Mouse (Mus musculus) ES-E14 (cell line): ENCODE results near the gene Abcc1. TPM values are rescaled to one million over a fixed set of nuclear protein-coding genes. Genes with fewer than 3 reads are reported as not detected.

ENCODE experiments used
- DNase-seq: peaks from one replicate; pipeline ENCODE4 v3.0.0-alpha.2; 2013; ENCODE audit warnings: low read depth, low spot score
- H3K27ac ChIP-seq: 2 replicates; pipeline ENCODE4 v1.5.1; 2012; ENCODE audit warnings: low read depth, mild to moderate bottlenecking, low read length, moderate library complexity, mixed read lengths; ENCODE audit not compliant: poor library complexity, insufficient read depth, severe bottlenecking
- H3K36me3 ChIP-seq: 2 replicates; pipeline ENCODE4 v1.6.1; 2012; ENCODE audit warnings: mild to moderate bottlenecking, low read length, moderate library complexity, mixed read lengths; ENCODE audit not compliant: control insufficient read depth, poor library complexity, insufficient read depth, severe bottlenecking
- H3K4me1 ChIP-seq, 2 experiments: fragments of 150-350 bp in 1 of 2; sonication (generic) in 1 of 2; 2 replicates each; pipeline ENCODE4 v1.6.1; 2012; ENCODE audit warnings: low read length in 2 of 2, mild to moderate bottlenecking in 1 of 2, mixed read lengths in 1 of 2; ENCODE audit not compliant: control insufficient read depth in 2 of 2, insufficient read depth in 2 of 2, poor library complexity in 1 of 2
- H3K4me3 ChIP-seq, 2 experiments: fragments of 150-350 bp in 1 of 2; sonication (generic) in 1 of 2; 2 replicates each; pipeline ENCODE4 v1.5.1; 2012; ENCODE audit warnings: low read length in 2 of 2, low read depth in 1 of 2, mild to moderate bottlenecking in 1 of 2, mixed read lengths in 1 of 2; ENCODE audit not compliant: insufficient read depth in 1 of 2, poor library complexity in 1 of 2, severe bottlenecking in 1 of 2
- H3K9ac ChIP-seq: 2 replicates; pipeline ENCODE4 v1.6.1; 2012; ENCODE audit warnings: low read depth, mild to moderate bottlenecking, low read length, mixed read lengths; ENCODE audit not compliant: poor library complexity, insufficient read depth, severe bottlenecking
- H3K9me3 ChIP-seq: fragments of 150-350 bp; sonication (generic); 2 replicates; pipeline ENCODE4 v1.6.1; 2012; ENCODE audit warnings: low read depth, mild to moderate bottlenecking, low read length; ENCODE audit not compliant: control insufficient read depth, insufficient read depth
- CHD2 ChIP-seq: IDR thresholded peaks from 2 replicates; pipeline ENCODE4 v1.6.1; 2014; ENCODE audit warnings: mild to moderate bottlenecking, low read depth, low read length, inconsistent platforms
- HCFC1 ChIP-seq: IDR thresholded peaks from 2 replicates; pipeline ENCODE4 v1.6.1; 2012; ENCODE audit warnings: low read length, inconsistent platforms, borderline replicate concordance; ENCODE audit not compliant: insufficient read depth
- MAFK ChIP-seq: IDR thresholded peaks from 2 replicates; pipeline ENCODE4 v1.6.1; 2014; ENCODE audit warnings: mild to moderate bottlenecking, low read depth, low read length, inconsistent platforms; ENCODE audit not compliant: insufficient read depth
- ZC3H11A ChIP-seq: IDR thresholded peaks from 2 replicates; pipeline ENCODE4 v1.6.1; 2012; ENCODE audit warnings: low read depth, mild to moderate bottlenecking, inconsistent platforms, low read length, borderline replicate concordance
- ZNF384 ChIP-seq: IDR thresholded peaks from 2 replicates; pipeline ENCODE4 v1.6.1; 2012; ENCODE audit warnings: low read depth, low read length, inconsistent platforms
- in situ Hi-C, 2 experiments: fragments of 600-800 bp; cut with MboI; formaldehyde crosslinking; loops; one replicate each; pipeline ENCODE4 v1.15.1; 2025; ENCODE audit warnings: low sequenced_read_pairs in 2 of 2, inconsistent platforms in 1 of 2; ENCODE audit not compliant: unreplicated experiment in 2 of 2
- total RNA-seq: library from RNA; depleted of rRNA; stranded (reverse); fragments of 300-350 nt; gene quantifications from 2 replicates; pipeline ENCODE4 v1.2.3, GENCODE M21; 2012

The Abcc1 gene
- total RNA-seq, 1 experiment = 46.7 TPM

GRCm38 (mm10) chr16:14372382-14372781, 11.0 kb downstream of the Abcc1 start:
- DNase-seq = no peak
- Histone ChIP-seq H3K4me3 (no peak overlapping the region), H3K4me1 (peaks cover 10 to 21% of the 10 kb centered on the region in 2 experiments; a peak in 2 of 4 replicates), H3K27ac (no peak overlapping the region), H3K9ac (no peak overlapping the region), H3K36me3 (no peaks in the 10 kb centered on the region), H3K9me3 (no peaks in the 10 kb centered on the region)
- in situ Hi-C loops = no loop called here
- no peak for TF ChIP-seq MAFK
- no peak for TF ChIP-seq ZC3H11A
- no peak for TF ChIP-seq ZNF384
- TF ChIP-seq CHD2 = no peak
- no peak for TF ChIP-seq HCFC1

- no peak for TF ChIP-seq MAFK
- TF ChIP-seq ZC3H11A = no peak
- TF ChIP-seq CHD2 = no peak
- TF ChIP-seq ZNF384 = no peak
- TF ChIP-seq HCFC1 = no peak
- no peak overlapping the region for H3K27ac ChIP-seq
- no peaks in the 10 kb centered on the region for H3K9me3 ChIP-seq
- DNase-seq = no peak
- no peak overlapping the region for H3K9ac ChIP-seq
- no peak overlapping the region for H3K4me3 ChIP-seq
- H3K36me3 ChIP-seq = no peaks in the 10 kb centered on the region
- H3K4me1 ChIP-seq = peaks cover 10 to 21% of the 10 kb centered on the region in 2 experiments; a peak in 2 of 4 replicates
- in situ Hi-C loops = no loop called here
These were observed 11.5 kb downstream of the Abcc1 start for GRCm38 (mm10) chr16:14372817-14373301.

GRCm38 (mm10) chr16:14375942-14376341, 14.6 kb downstream of the Abcc1 start:
- Histone ChIP-seq H3K36me3 (no peaks in the 10 kb centered on the region), H3K4me3 (no peak overlapping the region), H3K27ac (no peak overlapping the region), H3K4me1 (peaks cover 6 to 23% of the 10 kb centered on the region in 2 experiments; a peak in 3 of 4 replicates), H3K9ac (no peak overlapping the region), H3K9me3 (no peaks in the 10 kb centered on the region)
- TF ChIP-seq CHD2 (no peak), HCFC1 (no peak), MAFK (no peak), ZC3H11A (no peak), ZNF384 (no peak)
- in situ Hi-C loops = no loop called here
- no peak for DNase-seq

- peaks cover 6 to 20% of the 10 kb centered on the region in 2 experiments; a peak in 3 of 4 replicates for H3K4me1 ChIP-seq
- no peaks in the 10 kb centered on the region for H3K36me3 ChIP-seq
- H3K9me3 ChIP-seq = no peaks in the 10 kb centered on the region
- H3K9ac ChIP-seq = no peak overlapping the region
- H3K27ac ChIP-seq = no peak overlapping the region
- no peak for TF ChIP-seq MAFK
- TF ChIP-seq ZC3H11A = no peak
- no peak for TF ChIP-seq ZNF384
- no peak for TF ChIP-seq HCFC1
- TF ChIP-seq CHD2 = no peak
- H3K4me3 ChIP-seq = no peak overlapping the region
- in situ Hi-C loops = no loop called here
- no peak for DNase-seq
These were observed 15.0 kb downstream of the Abcc1 start for GRCm38 (mm10) chr16:14376352-14376751.

- H3K9me3 ChIP-seq = no peaks in the 10 kb centered on the region
- TF ChIP-seq CHD2 (no peak), ZNF384 (no peak), MAFK (no peak), ZC3H11A (no peak), HCFC1 (no peak)
- no peak overlapping the region for H3K4me3 ChIP-seq
- no peak for DNase-seq
- no peak overlapping the region for H3K27ac ChIP-seq
- no peak overlapping the region for H3K9ac ChIP-seq
- in situ Hi-C loops = no loop called here
- H3K36me3 ChIP-seq = no peaks in the 10 kb centered on the region
- peaks cover 4 to 15% of the 10 kb centered on the region in 2 experiments; a peak in 3 of 4 replicates for H3K4me1 ChIP-seq
These were observed 16.0 kb downstream of the Abcc1 start for GRCm38 (mm10) chr16:14377321-14377720.
